Mouse (Mus musculus): ENCODE measurements around the gene Ppp3r2. TPM values are rescaled to one million over a fixed set of nuclear protein-coding genes. Genes with fewer than 3 reads are reported as not detected.

Ppp3r2 gene
- not detected in 2 replicates for polyA plus RNA-seq (2015; fragmentation: Nextera tagmentation; extraction: Ambion mirVana)

DNA sequence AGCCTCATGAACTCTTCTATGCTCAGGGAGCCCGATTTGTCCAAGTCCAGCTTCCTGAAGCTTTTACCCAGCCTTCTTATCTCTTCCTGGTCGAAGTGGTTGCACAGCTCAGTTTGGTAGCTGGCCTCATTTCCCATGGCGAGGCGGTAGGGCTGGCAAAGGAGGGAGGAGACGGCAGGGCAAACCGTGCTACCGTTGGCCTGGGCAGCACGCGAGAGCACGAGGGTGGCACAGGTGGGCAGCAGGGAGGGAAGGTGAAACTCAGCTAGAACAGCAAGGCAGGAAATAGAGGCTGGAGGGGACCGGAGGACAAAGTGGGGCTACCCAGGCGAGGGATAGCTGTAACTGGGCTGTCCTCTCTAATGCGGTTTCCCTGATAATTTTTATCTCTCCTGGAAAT is at the start of gene Ppp3r2:
TSS of gene Ppp3r2 (minus strand) at position 213 of the 400 bp plus-strand sequence.
- no peak for ATAC-seq (ENCODE audit: borderline replicate concordance, extremely low read depth, low FRiP score, low TSS enrichment)
- Histone ChIP-seq H3K27me3 (no peaks in the 10 kb centered on the region), H3K4me1 (no peaks in the 10 kb centered on the region), H3K27ac (no peak within 1 kb of the TSS), H3K36me3 (no peaks in the 10 kb centered on the region), H3K4me3 (no peak within 1 kb of the TSS), H3K4me2 (no peak within 1 kb of the TSS), H3K9me3 (no peaks in the 10 kb centered on the region), H3K9ac (no peak within 1 kb of the TSS)
- 75% methylated on average over 13 of the region's 13 CpGs for WGBS

- Histone ChIP-seq H3K27me3 (no peaks in the 10 kb centered on the region), H3K4me2 (no peak overlapping the region), H3K27ac (no peak overlapping the region), H3K4me3 (no peak overlapping the region), H3K4me1 (no peaks in the 10 kb centered on the region), H3K9me3 (no peaks in the 10 kb centered on the region), H3K9ac (no peak overlapping the region), H3K36me3 (no peaks in the 10 kb centered on the region)
- no peak for ATAC-seq (ENCODE audit: borderline replicate concordance, extremely low read depth, low FRiP score, low TSS enrichment)
- 67% methylated on average over 3 of the region's 3 CpGs for WGBS
Observed at GRCm38 (mm10) chr4:49729326-49729725, 47.5 kb upstream of the Ppp3r2 start.

GRCm38 (mm10) chr4:49723908-49724307 is 42.1 kb upstream of the Ppp3r2 start:
- H3K9me3 ChIP-seq, result no peaks in the 10 kb centered on the region
- H3K4me1 ChIP-seq, result no peaks in the 10 kb centered on the region
- H3K27ac ChIP-seq, result no peak overlapping the region
- H3K36me3 ChIP-seq, result no peaks in the 10 kb centered on the region
- no peak overlapping the region for H3K4me2 ChIP-seq
- no peaks in the 10 kb centered on the region for H3K27me3 ChIP-seq
- no peak overlapping the region for H3K9ac ChIP-seq
- WGBS, result 86% methylated on average over 2 of the region's 2 CpGs
- no peak for ATAC-seq (ENCODE audit: borderline replicate concordance, extremely low read depth, low FRiP score, low TSS enrichment)
- H3K4me3 ChIP-seq, result no peak overlapping the region

GRCm38 (mm10) chr4:49691405-49692194 is 9.8 kb upstream of the Ppp3r2 start:
- peak; percentile 31; the same call in 1 of the 2 replicates for ATAC-seq (ENCODE audit: borderline replicate concordance, extremely low read depth, low FRiP score, low TSS enrichment)
- H3K27me3 ChIP-seq, result no peaks in the 10 kb centered on the region
- H3K9ac ChIP-seq, result no peak overlapping the region
- H3K36me3 ChIP-seq, result no peaks in the 10 kb centered on the region
- H3K9me3 ChIP-seq, result no peaks in the 10 kb centered on the region
- H3K4me2 ChIP-seq, result no peak overlapping the region
- no peak overlapping the region for H3K27ac ChIP-seq
- WGBS, result 32% methylated on average over 12 of the region's 12 CpGs
- H3K4me3 ChIP-seq, result no peak overlapping the region
- H3K4me1 ChIP-seq, result no peaks in the 10 kb centered on the region

DNA sequence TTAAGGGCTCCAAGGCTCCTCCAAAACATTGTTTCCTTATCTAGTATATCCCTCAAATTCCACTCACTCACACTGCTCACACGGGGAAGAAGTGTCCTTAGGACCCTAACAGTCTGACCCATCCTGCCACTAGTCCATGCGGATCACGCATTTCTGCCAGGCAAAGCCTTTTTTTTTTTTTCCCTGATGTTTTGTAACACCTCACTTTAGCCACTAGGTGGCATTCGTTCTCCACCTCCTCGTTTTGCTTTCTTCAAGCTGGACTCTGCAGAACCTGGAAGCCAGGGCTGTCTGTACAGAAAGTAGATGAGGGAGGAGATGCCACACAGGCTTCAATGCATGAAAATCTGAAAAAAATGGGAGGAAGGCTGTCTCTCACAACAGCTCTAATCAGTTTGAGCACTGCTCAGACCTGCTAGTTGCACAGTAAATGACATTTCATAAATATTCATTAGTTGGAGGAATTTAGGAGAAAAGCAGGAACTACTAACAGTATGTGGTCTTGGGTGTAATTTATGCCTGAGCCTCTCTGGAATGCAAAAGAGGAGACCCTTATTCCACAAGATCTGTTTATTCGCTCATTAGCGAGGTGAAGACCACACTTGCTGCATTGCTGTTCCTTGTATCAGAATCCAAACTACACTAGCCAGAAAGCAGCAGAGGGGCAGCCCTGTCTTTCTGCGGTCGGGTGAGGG is 6.9 kb upstream of the Ppp3r2 start:
- no peak overlapping the region for H3K4me3 ChIP-seq
- 18% methylated on average over 9 of the region's 9 CpGs for WGBS
- no peaks in the 10 kb centered on the region for H3K9me3 ChIP-seq
- H3K36me3 ChIP-seq, result no peaks in the 10 kb centered on the region
- H3K27me3 ChIP-seq, result no peaks in the 10 kb centered on the region
- no peak for ATAC-seq (ENCODE audit: borderline replicate concordance, extremely low read depth, low FRiP score, low TSS enrichment)
- H3K9ac ChIP-seq, result no peak overlapping the region
- H3K4me2 ChIP-seq, result no peak overlapping the region
- H3K4me1 ChIP-seq, result no peaks in the 10 kb centered on the region
- no peak overlapping the region for H3K27ac ChIP-seq

GRCm38 (mm10) chr4:49680171-49680875 is 1.5 kb downstream of the Ppp3r2 start:
- Histone ChIP-seq H3K36me3 (no peaks in the 10 kb centered on the region), H3K4me2 (no peak overlapping the region), H3K27ac (0 out of 2 replicates have a peak overlapping the region, but pooled peaks have one; percentile 21), H3K9me3 (no peaks in the 10 kb centered on the region), H3K4me3 (no peak overlapping the region), H3K27me3 (no peaks in the 10 kb centered on the region), H3K4me1 (no peaks in the 10 kb centered on the region), H3K9ac (no peak overlapping the region)
- ATAC-seq (ENCODE audit: borderline replicate concordance, extremely low read depth, low FRiP score, low TSS enrichment), result 0 out of 2 replicates have a peak, but pooled peaks have one; percentile 35
- 77% methylated on average over 11 of the region's 11 CpGs for WGBS

DNA sequence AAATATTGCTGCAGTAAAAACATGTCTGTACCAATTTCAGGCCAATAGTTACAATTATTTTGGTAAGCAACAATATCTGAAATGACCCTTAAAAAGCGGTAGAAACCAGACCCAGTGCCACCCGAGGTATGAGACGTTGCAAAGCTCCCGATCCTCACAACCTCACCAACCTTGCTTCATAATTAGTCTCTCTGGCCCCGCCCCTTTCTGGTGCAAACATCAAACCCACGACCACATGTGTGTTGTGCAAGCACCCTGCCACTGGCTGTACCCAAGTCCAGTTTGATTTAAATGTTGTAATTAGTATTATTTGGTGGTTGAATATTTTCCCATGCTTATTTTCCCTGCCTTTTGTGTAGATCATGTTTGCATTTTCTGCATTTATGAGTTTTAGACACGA is 5.0 kb downstream of the Ppp3r2 start:
- no peak overlapping the region for H3K27ac ChIP-seq
- 68% methylated on average over 7 of the region's 7 CpGs for WGBS
- no peak overlapping the region for H3K9ac ChIP-seq
- H3K27me3 ChIP-seq, result no peaks in the 10 kb centered on the region
- no peaks in the 10 kb centered on the region for H3K4me1 ChIP-seq
- H3K4me2 ChIP-seq, result no peak overlapping the region
- H3K9me3 ChIP-seq, result no peaks in the 10 kb centered on the region
- no peak for ATAC-seq (ENCODE audit: borderline replicate concordance, extremely low read depth, low FRiP score, low TSS enrichment)
- H3K4me3 ChIP-seq, result no peak overlapping the region
- H3K36me3 ChIP-seq, result no peaks in the 10 kb centered on the region

GRCm38 (mm10) chr4:49676071-49676470 is 5.8 kb downstream of the Ppp3r2 start:
- Histone ChIP-seq H3K4me2 (no peak overlapping the region), H3K4me3 (no peak overlapping the region), H3K9ac (no peak overlapping the region), H3K4me1 (no peaks in the 10 kb centered on the region), H3K36me3 (no peaks in the 10 kb centered on the region), H3K27ac (peak overlapping the region; percentile 48), H3K27me3 (no peaks in the 10 kb centered on the region), H3K9me3 (no peaks in the 10 kb centered on the region)
- 0 out of 2 replicates have a peak, but pooled peaks have one; percentile 56 for ATAC-seq (ENCODE audit: borderline replicate concordance, extremely low read depth, low FRiP score, low TSS enrichment)
- 54% methylated on average over 6 of the region's 6 CpGs for WGBS

DNA sequence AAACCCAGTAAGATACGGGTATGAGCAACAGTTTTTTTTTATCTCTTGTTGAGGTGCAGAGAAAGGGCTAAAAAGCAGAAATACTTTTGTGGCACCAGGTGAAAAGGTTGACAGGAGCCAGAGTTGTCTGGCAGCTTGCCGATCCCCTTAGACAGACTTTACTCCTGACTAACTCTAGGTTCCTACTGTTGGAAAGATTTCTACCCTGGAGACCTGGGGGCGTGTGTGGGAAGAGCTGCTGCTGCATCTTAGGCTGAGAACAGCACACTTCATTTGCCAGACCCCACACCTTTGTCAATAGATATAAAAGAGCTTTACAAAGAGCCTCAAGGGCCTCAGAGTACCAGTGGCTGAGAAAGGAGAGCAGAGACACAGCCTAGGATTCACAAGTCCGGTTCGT is 17.0 kb downstream of the Ppp3r2 start:
- H3K4me2 ChIP-seq, result no peak overlapping the region
- no peaks in the 10 kb centered on the region for H3K4me1 ChIP-seq
- WGBS, result 81% methylated on average over 5 of the region's 5 CpGs
- ATAC-seq (ENCODE audit: borderline replicate concordance, extremely low read depth, low FRiP score, low TSS enrichment), result no peak
- no peaks in the 10 kb centered on the region for H3K27me3 ChIP-seq
- H3K9ac ChIP-seq, result no peak overlapping the region
- no peak overlapping the region for H3K27ac ChIP-seq
- no peak overlapping the region for H3K4me3 ChIP-seq
- H3K36me3 ChIP-seq, result peaks cover 6% of the 10 kb centered on the region; the same call in 1 of the 2 replicates
- no peaks in the 10 kb centered on the region for H3K9me3 ChIP-seq

GRCm38 (mm10) chr4:49662231-49662630 is 19.6 kb downstream of the Ppp3r2 start:
- H3K27me3 ChIP-seq, result no peaks in the 10 kb centered on the region
- ATAC-seq (ENCODE audit: borderline replicate concordance, extremely low read depth, low FRiP score, low TSS enrichment), result no peak
- 69% methylated on average over 4 of the region's 4 CpGs for WGBS

DNA sequence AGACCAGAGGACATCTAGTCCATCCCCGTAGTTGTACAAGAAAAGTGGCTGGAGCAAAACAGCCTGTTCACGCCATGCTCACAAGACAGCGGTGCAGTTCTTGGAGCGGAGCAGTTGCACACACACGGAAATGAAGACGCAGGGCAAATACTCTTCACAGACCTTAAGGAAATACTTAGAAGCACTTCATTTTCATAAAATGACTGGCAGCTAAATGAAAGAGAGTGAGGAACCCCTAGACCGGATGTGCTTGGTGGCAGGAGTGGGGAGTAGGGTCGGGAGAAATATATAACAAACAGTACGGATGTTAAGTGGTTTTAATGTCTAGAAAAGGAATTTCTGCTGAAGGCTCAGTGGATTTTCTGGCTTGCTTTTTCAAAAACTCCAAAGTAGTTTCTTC is 20.2 kb downstream of the Ppp3r2 start:
- Histone ChIP-seq H3K4me3 (no peak overlapping the region), H3K4me1 (no peaks in the 10 kb centered on the region), H3K9ac (no peak overlapping the region), H3K27me3 (no peaks in the 10 kb centered on the region), H3K27ac (peak overlapping the region; percentile 67), H3K36me3 (peaks cover 22% of the 10 kb centered on the region), H3K4me2 (no peak overlapping the region), H3K9me3 (no peaks in the 10 kb centered on the region)
- no peak for ATAC-seq (ENCODE audit: borderline replicate concordance, extremely low read depth, low FRiP score, low TSS enrichment)
- WGBS, result 76% methylated on average over 9 of the region's 9 CpGs

More at GRCm38 (mm10) chr4:49662231-49662630, 19.6 kb downstream of the Ppp3r2 start:
- no peak overlapping the region for H3K4me3 ChIP-seq
- H3K9me3 ChIP-seq, result no peaks in the 10 kb centered on the region
- no peak overlapping the region for H3K4me2 ChIP-seq
- H3K4me1 ChIP-seq, result no peaks in the 10 kb centered on the region
- H3K27ac ChIP-seq, result peak overlapping the region; percentile 67
- H3K9ac ChIP-seq, result no peak overlapping the region
- H3K36me3 ChIP-seq, result peaks cover 17% of the 10 kb centered on the region
